11 mouse cellular contexts compared by ENCODE assay signal in genomic region chr5:148966395-148966794, GRCm38 (mm10). TPM values are rescaled to one million over a fixed set of nuclear protein-coding genes. Genes with fewer than 3 reads are reported as not detected.
A peak's percentile ranks its signal among the peaks of the same experiment; 100 is the strongest.
DNase-seq lines count a peak whose midpoint lies in the region; ATAC-seq and TF ChIP-seq lines count a peak whose summit lies in the region.
"Had no signal": no experiment of that assay in that cellular context is flagged by ENCODE, and none has a peak within 500 bp of the region (broad histone marks: within the 10 kb centered on the region; RNA-seq: fewer than 3 reads in every experiment).

No protein-coding gene starts in this region.

- H3K27ac ChIP-seq in gastrocnemius, adult 2 months = peak overlapping the region; percentile 84
- H3K27ac ChIP-seq in neural tube, embryonic 11.5 days (ENCODE audit: low read depth, low read length) = peak overlapping the region; percentile 36; the same call in 1 of the 2 replicates
- H3K27ac ChIP-seq in limb, embryonic 15.5 days = peak overlapping the region; percentile 79
- peak overlapping the region; percentile 77 for H3K27ac ChIP-seq in stomach, embryonic 14.5 days (ENCODE audit: low read length)

- ATAC-seq in neural tube, embryonic 11.5 days (ENCODE audit: insufficient read depth, low FRiP score, low TSS enrichment) = no peak
- ATAC-seq in limb, embryonic 15.5 days (ENCODE audit: insufficient number of reproducible peaks, low FRiP score, low TSS enrichment, low read depth) = no peak
- ATAC-seq in stomach, embryonic 14.5 days (ENCODE audit: insufficient number of reproducible peaks, insufficient read depth, low FRiP score, low read depth) = no peak
- ATAC-seq in granulocyte monocyte progenitor cell, adult 5-6 weeks (replicated peaks; ENCODE audit: poor library complexity, severe bottlenecking) = no peak

- H3K4me1 ChIP-seq in neural tube, embryonic 11.5 days (ENCODE audit: control insufficient read depth, insufficient read depth, low read length) = peaks cover 2% of the 10 kb centered on the region; the same call in 1 of the 2 replicates
- peaks cover 42% of the 10 kb centered on the region for H3K4me1 ChIP-seq in limb, embryonic 15.5 days
- H3K4me1 ChIP-seq in stomach, embryonic 14.5 days (ENCODE audit: control insufficient read depth, insufficient read depth, low read length) = peaks cover 34% of the 10 kb centered on the region

- intact Hi-C loops in gastrocnemius, adult 2 months (cut with DNase I) = no loop called here

- H3K27me3 ChIP-seq in neural tube, embryonic 11.5 days (ENCODE audit: control insufficient read depth, insufficient read depth, low read length) = no peaks in the 10 kb centered on the region
- no peaks in the 10 kb centered on the region for H3K27me3 ChIP-seq in limb, embryonic 15.5 days
- no peaks in the 10 kb centered on the region for H3K27me3 ChIP-seq in stomach, embryonic 14.5 days (ENCODE audit: control insufficient read depth, insufficient read depth, low read length)

- DNase-seq in gastrocnemius, adult 2 months = no peak
- DNase-seq in gastrocnemius, postnatal 25 days = no peak
- DNase-seq in neural tube, embryonic 11.5 days (ENCODE audit: low spot score) = no peak
- no peak for DNase-seq in neural tube, embryonic 10.5 days (ENCODE audit: extremely low spot score, low spot score)
- no peak for DNase-seq in urinary bladder, postnatal 10 days (ENCODE audit: low spot score)

- H3K9me3 ChIP-seq in neural tube, embryonic 11.5 days (ENCODE audit: control insufficient read depth, low read length) = no peaks in the 10 kb centered on the region
- no peaks in the 10 kb centered on the region for H3K9me3 ChIP-seq in limb, embryonic 15.5 days
- no peaks in the 10 kb centered on the region for H3K9me3 ChIP-seq in stomach, embryonic 14.5 days (ENCODE audit: control insufficient read depth, low read depth, low read length)

- no peak overlapping the region for H3K4me2 ChIP-seq in neural tube, embryonic 11.5 days (ENCODE audit: low read depth)
- peak overlapping the region; percentile 8; the same call in 1 of the 2 replicates for H3K4me2 ChIP-seq in limb, embryonic 15.5 days
- H3K4me2 ChIP-seq in stomach, embryonic 14.5 days (replicated peaks; ENCODE audit: low read depth, low read length) = no peak overlapping the region

- H3K36me3 ChIP-seq in neural tube, embryonic 11.5 days (ENCODE audit: control insufficient read depth, insufficient read depth, low read length) = no peaks in the 10 kb centered on the region
- H3K36me3 ChIP-seq in limb, embryonic 15.5 days = no peaks in the 10 kb centered on the region
- no peaks in the 10 kb centered on the region for H3K36me3 ChIP-seq in stomach, embryonic 14.5 days (ENCODE audit: control insufficient read depth, insufficient read depth, low read length)

- no peak for TF ChIP-seq CTCF in gastrocnemius, adult 2 months (IDR thresholded peaks at IDR 0.05)

- 73% methylated on average over 6 of the region's 6 CpGs for WGBS in neural tube, embryonic 11.5 days
- WGBS in limb, embryonic 15.5 days = 38% methylated on average over 6 of the region's 6 CpGs
- WGBS in stomach, embryonic 14.5 days = 51% methylated on average over 6 of the region's 6 CpGs

- H3K9ac ChIP-seq in neural tube, embryonic 11.5 days (ENCODE audit: low read length) = no peak overlapping the region
- H3K9ac ChIP-seq in limb, embryonic 15.5 days = no peak overlapping the region
- H3K9ac ChIP-seq in stomach, embryonic 14.5 days (replicated peaks; ENCODE audit: low read depth, low read length) = 0 out of 2 replicates have a peak overlapping the region, but pooled peaks have one; percentile 3

- peak overlapping the region; percentile 51 for H3K4me3 ChIP-seq in gastrocnemius, adult 2 months
- H3K4me3 ChIP-seq in neural tube, embryonic 11.5 days (ENCODE audit: low read depth, low read length) = no peak overlapping the region
- H3K4me3 ChIP-seq in limb, embryonic 15.5 days = no peak overlapping the region
- H3K4me3 ChIP-seq in stomach, embryonic 14.5 days (ENCODE audit: low read depth, low read length) = no peak overlapping the region

RNA-seq across cellular contexts. Expression of gene Gm42791, which starts 28.6 kb away (rescaled TPM):
- 1 to 10 TPM; 2.8 to 5.1 TPM for total RNA-seq in gastrocnemius, adult 2 months (2021)
- total RNA-seq in gastrocnemius, postnatal 25 days (2021) = 1 to 10 TPM; 3.6 to 3.8 TPM
- 0.50 and 2.0 TPM in 2 replicates for polyA plus RNA-seq in neural tube, embryonic 11.5 days (2014; fragmentation: Nextera tagmentation; extraction: Ambion mirVana)
- 1.2 and 3.7 TPM in 2 replicates for polyA plus RNA-seq in limb, embryonic 15.5 days (2015; fragmentation: Nextera tagmentation; extraction: Ambion mirVana)
- polyA plus RNA-seq in stomach, embryonic 14.5 days (2014; fragmentation: Nextera tagmentation; extraction: Ambion mirVana) = not detected in 2 replicates
- total RNA-seq in granulocyte monocyte progenitor cell, adult 5-6 weeks (2014; fragmentation: Nextera tagmentation) = 4.6 TPM in 1 of 2 replicates, not detected in the other
- 3.8 TPM in 1 of 2 replicates, not detected in the other for total RNA-seq in granulocyte monocyte progenitor cell, adult 5-6 weeks (2017)
- total RNA-seq: megakaryocyte progenitor cell, adult 5-6 weeks had no signal
- polyA plus RNA-seq: C2C12; gonadal fat pad, adult 2 months had no signal

RNA-seq across cellular contexts. Expression of gene Katnal1, which starts 37.3 kb away (rescaled TPM):
- total RNA-seq in gastrocnemius, adult 2 months (2021) = 1 to 10 TPM; 4.2 to 5.6 TPM
- total RNA-seq in gastrocnemius, postnatal 25 days (2021) = 1 to 10 TPM; 4.3 to 4.5 TPM
- polyA plus RNA-seq in neural tube, embryonic 11.5 days (2014; fragmentation: Nextera tagmentation; extraction: Ambion mirVana) = 23.4 and 34.1 TPM in 2 replicates
- 12.9 and 13.4 TPM in 2 replicates for polyA plus RNA-seq in limb, embryonic 15.5 days (2015; fragmentation: Nextera tagmentation; extraction: Ambion mirVana)
- 13.0 and 14.9 TPM in 2 replicates for polyA plus RNA-seq in stomach, embryonic 14.5 days (2014; fragmentation: Nextera tagmentation; extraction: Ambion mirVana)
- 4.4 and 4.6 TPM in 2 replicates for total RNA-seq in granulocyte monocyte progenitor cell, adult 5-6 weeks (2014; fragmentation: Nextera tagmentation)
- total RNA-seq in granulocyte monocyte progenitor cell, adult 5-6 weeks (2017) = 4.4 and 9.3 TPM in 2 replicates
